Comparison of ENCODE assay signal across 24 mouse cellular contexts in genomic region chr16:23157013-23157412, GRCm38 (mm10). TPM values are rescaled to one million over a fixed set of nuclear protein-coding genes. Genes with fewer than 3 reads are reported as not detected.
A peak's percentile ranks its signal among the peaks of the same experiment; 100 is the strongest.
DNase-seq lines count a peak whose midpoint lies in the region; ATAC-seq and TF ChIP-seq lines count a peak whose summit lies in the region.
"Had no signal": no experiment of that assay in that cellular context is flagged by ENCODE, and none has a peak within 500 bp of the region (broad histone marks: within the 10 kb centered on the region; RNA-seq: fewer than 3 reads in every experiment).

No protein-coding gene starts in this region.

- H3K4me2 ChIP-seq in heart, embryonic 12.5 days = no peak overlapping the region

- no peak for TF ChIP-seq CTCF in testis, adult 2 months (IDR thresholded peaks at IDR 0.05; ENCODE audit: control insufficient read depth, insufficient read depth, insufficient replicate concordance, low read depth, low read length)

- H3K4me1 ChIP-seq in heart, embryonic 12.5 days (replicated peaks) = peaks cover 10% of the 10 kb centered on the region
- peaks cover 11% of the 10 kb centered on the region for H3K4me1 ChIP-seq in testis, adult 2 months (ENCODE audit: control insufficient read depth, insufficient read depth, low read length)

- intact Hi-C loops in left cerebral cortex, postnatal 4 days (cut with DNase I) = no loop called here

- DNase-seq in heart, adult 11 months = peak; percentile 75
- no peak for DNase-seq in testis, postnatal 10 days (ENCODE audit: low spot score)
- peak; percentile 26 for DNase-seq in adipocyte (ENCODE audit: low spot score)
- no peak for DNase-seq in left cerebral cortex, postnatal 4 days
- DNase-seq: adrenal gland, adult 2 months; adrenal gland, adult 8-10 months; adrenal gland, postnatal 10 days; adrenal gland, postnatal 14 days; adrenal gland, postnatal 25 days; adrenal gland, postnatal 36 days; B cell, adult 2 months; cerebellum, adult 11 months; cerebellum, adult 11-12 months; cerebellum, adult 18-20 months; cerebellum, adult 2 months had no signal

- no peak for ATAC-seq in heart, embryonic 12.5 days (ENCODE audit: insufficient number of reproducible peaks, low FRiP score)
- ATAC-seq: activated CD4-positive, CD25-positive, alpha-beta regulatory T cell, adult 4 months; CD4-positive, CD25-positive, alpha-beta regulatory T cell, adult 4 months; Patski had no signal

- no peaks in the 10 kb centered on the region for H3K27me3 ChIP-seq in heart, embryonic 12.5 days (replicated peaks)
- H3K27me3 ChIP-seq in testis, adult 2 months (ENCODE audit: control insufficient read depth, insufficient read depth, low read length) = no peaks in the 10 kb centered on the region
- H3K27me3 ChIP-seq: CH12.LX, Patski had no signal

- H3K27ac ChIP-seq in heart, embryonic 12.5 days (ENCODE audit: poor library complexity, severe bottlenecking) = no peak overlapping the region
- H3K27ac ChIP-seq in testis, adult 2 months (ENCODE audit: control insufficient read depth, insufficient read depth, low read depth, low read length) = no peak overlapping the region

- H3K9me3 ChIP-seq in heart, embryonic 12.5 days (replicated peaks) = no peaks in the 10 kb centered on the region
- H3K9me3 ChIP-seq: G1E had no signal

- H3K9ac ChIP-seq in heart, embryonic 12.5 days = no peak overlapping the region

- 89% methylated on average over 13 of the region's 13 CpGs for WGBS in heart, embryonic 12.5 days

- no peaks in the 10 kb centered on the region for H3K36me3 ChIP-seq in heart, embryonic 12.5 days
- no peaks in the 10 kb centered on the region for H3K36me3 ChIP-seq in testis, adult 2 months (ENCODE audit: control insufficient read depth, insufficient read depth, low read length)
- H3K36me3 ChIP-seq: G1E had no signal

- TF ChIP-seq POLR2A in testis, adult 2 months (IDR thresholded peaks at IDR 0.05; ENCODE audit: control insufficient read depth, low read depth, low read length) = peak; percentile 71; the same call in 1 of the 2 replicates

- no peak overlapping the region for H3K4me3 ChIP-seq in heart, embryonic 12.5 days
- H3K4me3 ChIP-seq in testis, adult 2 months (ENCODE audit: control insufficient read depth, low read depth, low read length) = peak overlapping the region; percentile 87

RNA-seq across cellular contexts. Expression of gene Adipoq, which starts 10.7 kb away (rescaled TPM):
- 0.18 TPM in 1 of 2 replicates, not detected in the other for polyA plus RNA-seq in heart, embryonic 12.5 days (2016; fragmentation: Nextera tagmentation; extraction: Ambion mirVana)
- 14.2 and 16.1 TPM in 2 replicates for polyA plus RNA-seq in testis, adult 2 months (2012; rRNA removed)
- total RNA-seq in left cerebral cortex, postnatal 4 days (2021) = not detected
- total RNA-seq: MEL had no signal
- polyA plus RNA-seq: activated CD4-positive, CD25-positive, alpha-beta regulatory T cell, adult 4 months; C2C12; CD4-positive, CD25-positive, alpha-beta regulatory T cell, adult 4 months; G1E; Patski had no signal

RNA-seq across cellular contexts. Expression of gene Rfc4, which starts 29.5 kb away (rescaled TPM):
- polyA plus RNA-seq in heart, embryonic 12.5 days (2016; fragmentation: Nextera tagmentation; extraction: Ambion mirVana) = 95.0 and 106 TPM in 2 replicates
- polyA plus RNA-seq in testis, adult 2 months (2012; rRNA removed) = 5.2 and 8.4 TPM in 2 replicates
- total RNA-seq in left cerebral cortex, postnatal 4 days (2021) = 10 to 100 TPM in 1 of 2 experiments, 1 to 10 TPM in 1; 9.7 to 11.5 TPM
- polyA plus RNA-seq: adrenal gland, adult 2 months had no signal

RNA-seq across cellular contexts. Expression of gene Eif4a2, which starts 49.8 kb away (rescaled TPM):
- 195 and 209 TPM in 2 replicates for polyA plus RNA-seq in heart, embryonic 12.5 days (2016; fragmentation: Nextera tagmentation; extraction: Ambion mirVana)
- 75.5 and 108 TPM in 2 replicates for polyA plus RNA-seq in testis, adult 2 months (2012; rRNA removed)
- 100 to 1,000 TPM; 666 to 672 TPM for total RNA-seq in left cerebral cortex, postnatal 4 days (2021)

Comparison
In these comparisons a context has a peak if more than half of its experiments do, and no peak if none do; other contexts are left out.
1. DNase-seq: peak in heart, adult 11 months (single experiment) and adipocyte (single experiment); none in testis, postnatal 10 days (single experiment) and left cerebral cortex, postnatal 4 days (single experiment).
2. RNA of gene Adipoq, which starts 10.7 kb away (polyA plus RNA-seq): 14.2 to 16.1 TPM in testis, adult 2 months; 0.18 TPM in heart, embryonic 12.5 days; every median in the first group is over 10 times any median in the second.
3. RNA of gene Rfc4, which starts 29.5 kb away (polyA plus RNA-seq): 95.0 to 106 TPM in heart, embryonic 12.5 days; 5.2 to 8.4 TPM in testis, adult 2 months; every median in the first group is over 10 times any median in the second.